Mouse (Mus musculus) neural tube, embryonic 13.5 days (tissue): Measurements from ENCODE around the gene Map4k2. TPM values are rescaled to one million over a fixed set of nuclear protein-coding genes. Genes with fewer than 3 reads are reported as not detected.
"Not testable (repeated sequence)": the region's sequence is repeated elsewhere in the genome, so short reads cannot be mapped to it uniquely, and the experiment has no call there.

Experiments used
- ATAC-seq: fragments of 200-750 bp; cut with Nextera tagmentation; 2 replicates; pipeline ENCODE4 v1.8.0; 2017; ENCODE audit warnings: low read depth, mild to moderate bottlenecking, moderate TSS enrichment, moderate library complexity
- H3K27ac ChIP-seq: fragments of 300-500 bp; sonication (generic); replicated peaks from 2 replicates; pipeline ENCODE4 v1.5.1; 2015; ENCODE audit warnings: moderate library complexity, mild to moderate bottlenecking, inconsistent platforms
- H3K27me3 ChIP-seq: fragments of 300-500 bp; sonication (generic); 2 replicates; pipeline ENCODE4 v1.6.1; 2015; ENCODE audit warnings: mild to moderate bottlenecking, inconsistent platforms
- H3K36me3 ChIP-seq: fragments of 300-500 bp; sonication (generic); 2 replicates; pipeline ENCODE4 v1.6.1; 2015; ENCODE audit warnings: mild to moderate bottlenecking, inconsistent platforms
- H3K4me1 ChIP-seq: fragments of 300-500 bp; sonication (generic); replicated peaks from 2 replicates; pipeline ENCODE4 v1.6.1; 2015; ENCODE audit warnings: inconsistent platforms
- H3K4me2 ChIP-seq: fragments of 300-500 bp; sonication (generic); 2 replicates; pipeline ENCODE4 v1.6.1; 2015; ENCODE audit warnings: inconsistent platforms, mild to moderate bottlenecking, moderate library complexity
- H3K4me3 ChIP-seq: fragments of 300-500 bp; sonication (generic); 2 replicates; pipeline ENCODE4 v1.5.1; 2015; ENCODE audit warnings: mild to moderate bottlenecking, inconsistent platforms
- H3K9ac ChIP-seq: fragments of 300-500 bp; sonication (generic); 2 replicates; pipeline ENCODE4 v1.6.1; 2015; ENCODE audit warnings: moderate library complexity, mild to moderate bottlenecking, inconsistent platforms
- H3K9me3 ChIP-seq: fragments of 300-500 bp; sonication (generic); 2 replicates; pipeline ENCODE4 v1.6.1; 2016; ENCODE audit warnings: inconsistent platforms
- WGBS: fragments of 180-500 bp; shearing (Covaris S2); methylation state at CpG from one replicate; pipeline ENCODE4 v1.1.7; 2015; 5-methylcytosine and 5-hydroxymethylcytosine counted together
- polyA plus RNA-seq: library from polyadenylated mRNA; unstranded; fragments of >200 nt; fragmentation: Nextera tagmentation; extraction: Ambion mirVana; gene quantifications from 2 replicates; pipeline ENCODE4 v1.2.1, GENCODE M21; 2015

Map4k2 gene
- polyA plus RNA-seq, 1 experiment from 2014 or later = 17.0 TPM

DNA sequence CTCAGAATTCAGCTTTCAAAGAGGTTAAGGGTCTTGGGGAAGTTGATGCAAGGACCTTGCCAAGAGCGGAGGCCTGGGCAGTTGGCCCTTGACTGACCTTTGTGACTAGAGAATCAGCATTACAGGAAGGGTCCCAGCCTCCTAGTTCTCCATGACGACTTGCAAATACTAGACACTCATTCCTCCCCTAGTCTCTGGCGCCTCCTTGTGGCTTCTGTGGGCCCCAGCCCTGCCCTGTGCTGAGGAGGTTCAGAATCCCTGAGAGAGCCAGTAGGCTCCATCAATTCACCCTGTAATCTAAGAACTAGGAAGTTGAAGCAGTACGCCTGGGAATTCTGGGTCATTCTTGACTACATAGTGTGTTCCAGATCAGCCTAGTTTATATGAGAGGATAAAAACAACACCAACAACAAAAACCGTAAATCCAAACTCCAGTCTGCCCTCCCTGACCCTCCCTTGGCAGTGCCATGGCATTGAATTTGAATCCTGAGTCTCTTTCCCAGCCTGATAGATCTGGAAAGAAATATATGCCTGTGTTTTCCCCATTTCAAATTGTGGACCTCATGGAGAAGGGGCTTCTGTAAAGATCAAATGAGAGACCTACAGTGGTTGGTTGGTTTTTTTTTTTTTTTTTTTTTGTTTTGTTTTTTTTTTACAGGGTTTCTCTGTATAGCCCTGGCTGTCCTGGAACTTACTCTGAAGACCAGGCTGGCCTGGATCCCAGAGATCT, 36.0 kb upstream of the Map4k2 start:
- H3K9me3 ChIP-seq = no peaks in the 10 kb centered on the region
- H3K27ac ChIP-seq = no peak overlapping the region
- H3K4me2 ChIP-seq = no peak overlapping the region
- peaks cover 14% of the 10 kb centered on the region for H3K4me1 ChIP-seq
- no peak for ATAC-seq
- H3K4me3 ChIP-seq = no peak overlapping the region
- H3K27me3 ChIP-seq = no peaks in the 10 kb centered on the region; the same call in 1 of the 2 replicates
- H3K36me3 ChIP-seq = peaks cover 16% of the 10 kb centered on the region
- WGBS = 27% methylated on average over 5 of the region's 5 CpGs
- 0 out of 2 replicates have a peak overlapping the region, but pooled peaks have one; percentile 18 for H3K9ac ChIP-seq

DNA sequence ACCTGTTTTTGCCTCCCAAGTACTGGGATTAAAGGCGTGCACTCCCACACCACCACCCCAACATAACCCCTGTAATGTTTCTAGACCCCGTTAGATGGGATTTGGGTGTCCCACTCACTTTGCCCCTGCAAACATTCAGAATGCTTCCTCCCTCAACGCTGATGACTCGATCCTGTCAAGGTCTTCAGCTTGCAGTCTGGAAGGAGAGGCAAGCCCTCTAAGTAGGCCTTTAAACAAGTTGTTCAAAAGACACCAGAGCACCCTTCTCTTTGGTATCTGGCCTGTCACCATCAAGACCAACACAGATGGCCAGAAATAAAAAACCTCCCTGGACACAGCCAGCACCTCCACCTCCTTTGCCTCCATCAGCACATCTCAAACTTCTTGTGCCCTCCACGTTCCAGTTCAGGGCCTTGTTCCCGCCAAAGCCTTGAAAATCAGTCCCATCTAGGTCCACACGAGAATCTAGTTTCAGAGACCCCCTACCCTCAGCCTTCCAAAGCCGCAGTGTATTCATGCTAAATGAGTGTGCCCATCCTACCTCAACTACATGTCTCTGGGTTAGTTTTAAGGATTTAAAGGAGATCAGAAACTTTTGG, 35.3 kb upstream of the Map4k2 start:
- H3K4me3 ChIP-seq = peak overlapping the region; percentile 55

DNA sequence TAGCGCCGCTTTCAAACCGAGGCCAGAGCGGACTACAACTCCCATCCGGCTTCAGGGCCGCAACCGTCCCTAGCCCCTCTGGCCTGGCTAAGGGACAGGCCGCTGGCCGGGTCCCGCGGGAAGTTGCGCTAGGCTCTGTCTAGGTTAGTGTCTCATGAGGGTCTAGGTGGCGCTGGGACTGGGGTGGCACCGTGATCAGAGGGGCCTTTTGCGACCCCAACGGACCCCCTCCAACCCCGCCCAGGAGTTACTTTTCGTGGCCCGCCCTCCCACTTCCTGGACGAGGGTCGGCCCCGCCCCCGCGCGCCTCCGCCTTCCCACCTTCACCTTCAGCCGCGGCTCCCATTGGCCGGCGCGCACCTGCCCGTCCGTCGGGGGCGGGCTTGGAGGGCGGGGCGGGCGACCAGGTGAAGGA, 34.8 kb upstream of the Map4k2 start, which contains the start of gene Cdc42bpg:
TSS of gene Cdc42bpg (plus strand) at position 320 of the 415 bp plus-strand sequence.
- no peaks in the 10 kb centered on the region; the same call in 1 of the 2 replicates for H3K27me3 ChIP-seq
- H3K36me3 ChIP-seq = peaks cover 10% of the 10 kb centered on the region
- H3K9ac ChIP-seq = peak within 1 kb of the TSS; percentile 72
- ATAC-seq = peak; percentile 83
- H3K4me2 ChIP-seq = peak within 1 kb of the TSS; percentile 62
- peak within 1 kb of the TSS; percentile 55 for H3K4me3 ChIP-seq
- WGBS = 2% methylated on average over 28 of the region's 38 CpGs
- peaks cover 10% of the 10 kb centered on the region for H3K4me1 ChIP-seq
- H3K27ac ChIP-seq = no peak within 1 kb of the TSS; the same call in 1 of the 2 replicates
- no peaks in the 10 kb centered on the region for H3K9me3 ChIP-seq

More for the DNA sequence above, 35.3 kb upstream of the Map4k2 start:
- Histone ChIP-seq H3K9me3 (no peaks in the 10 kb centered on the region), H3K9ac (no peak overlapping the region; the same call in 1 of the 2 replicates), H3K4me1 (peaks cover 10% of the 10 kb centered on the region), H3K4me2 (peak overlapping the region; percentile 62), H3K27me3 (no peaks in the 10 kb centered on the region; the same call in 1 of the 2 replicates), H3K27ac (no peak overlapping the region), H3K36me3 (peaks cover 13% of the 10 kb centered on the region)
- WGBS = 62% methylated on average over 8 of the region's 8 CpGs
- ATAC-seq = no peak

DNA sequence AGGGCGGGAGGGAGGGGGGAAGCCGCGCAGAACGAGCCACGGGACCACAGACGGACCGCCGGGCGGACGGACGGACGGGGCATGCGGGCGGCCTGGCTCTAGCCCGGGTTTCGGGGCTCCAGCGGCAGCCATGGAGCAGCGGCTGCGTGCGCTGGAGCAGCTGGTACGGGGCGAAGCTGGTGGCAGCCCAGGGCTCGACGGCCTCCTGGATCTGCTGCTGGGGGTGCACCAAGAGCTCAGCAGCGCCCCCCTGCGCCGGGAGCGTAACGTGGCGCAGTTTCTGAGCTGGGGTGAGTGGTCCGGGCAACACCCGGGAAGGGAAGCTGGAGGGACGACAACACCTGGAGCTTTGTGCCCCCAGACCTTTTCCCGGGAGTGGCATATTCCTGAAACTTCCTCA, 34.3 kb upstream of the Map4k2 start:
- ATAC-seq = peak; percentile 45

DNA sequence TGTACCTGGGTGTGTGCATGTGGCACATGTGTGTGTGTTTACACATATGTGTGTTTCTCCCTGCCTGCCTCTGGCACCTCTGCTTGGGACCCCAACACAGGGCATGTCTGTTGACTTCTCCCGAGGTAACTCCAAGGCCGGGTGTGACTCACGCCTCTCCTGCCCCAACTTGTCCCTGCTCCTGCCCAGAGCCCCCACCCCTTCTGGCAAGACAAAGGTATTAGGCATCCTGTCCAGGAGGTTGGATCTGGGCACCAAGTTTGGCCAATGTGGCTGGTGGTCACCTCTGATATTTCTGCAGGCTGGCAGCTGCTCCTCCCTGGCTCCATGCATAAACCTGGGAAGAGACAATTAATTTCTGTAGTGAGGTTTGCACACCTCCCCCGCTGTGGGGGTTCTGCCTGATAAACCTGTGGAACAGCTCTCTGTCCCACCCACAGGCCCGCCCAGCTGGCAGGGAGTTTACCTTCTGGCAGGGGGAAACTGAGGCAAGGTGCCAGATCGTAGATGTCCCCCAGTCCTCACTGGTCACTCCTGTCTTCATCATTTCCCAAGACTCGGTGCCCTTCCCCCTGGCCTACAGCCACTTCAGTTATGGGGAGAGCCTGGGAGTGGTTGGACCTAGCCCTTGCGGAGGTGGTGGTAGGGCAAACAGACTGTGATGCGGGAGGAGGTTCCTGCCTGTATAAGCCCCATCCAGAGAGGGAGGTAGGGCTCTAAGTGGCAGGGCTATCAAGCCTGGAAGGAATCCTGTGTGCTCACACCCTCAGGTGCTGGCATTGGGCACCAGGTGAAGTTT, 33.0 kb upstream of the Map4k2 start:
- no peak overlapping the region for H3K4me2 ChIP-seq
- no peak overlapping the region for H3K9ac ChIP-seq
- H3K36me3 ChIP-seq = peaks cover 4% of the 10 kb centered on the region; the same call in 1 of the 2 replicates
- no peak overlapping the region for H3K27ac ChIP-seq
- no peak for ATAC-seq
- no peaks in the 10 kb centered on the region; the same call in 1 of the 2 replicates for H3K27me3 ChIP-seq
- H3K4me1 ChIP-seq = peaks cover 10% of the 10 kb centered on the region
- no peaks in the 10 kb centered on the region for H3K9me3 ChIP-seq
- H3K4me3 ChIP-seq = no peak overlapping the region
- WGBS = 90% methylated on average over 9 of the region's 9 CpGs

More for the DNA sequence above, 34.3 kb upstream of the Map4k2 start:
- Histone ChIP-seq H3K9ac (peak overlapping the region; percentile 72), H3K27ac (no peak overlapping the region), H3K4me1 (peaks cover 10% of the 10 kb centered on the region), H3K9me3 (no peaks in the 10 kb centered on the region), H3K27me3 (no peaks in the 10 kb centered on the region; the same call in 1 of the 2 replicates), H3K4me2 (peak overlapping the region; percentile 62), H3K4me3 (peak overlapping the region; percentile 55), H3K36me3 (peaks cover 7% of the 10 kb centered on the region)
- under 1% methylated on average over 28 of the region's 34 CpGs for WGBS

DNA sequence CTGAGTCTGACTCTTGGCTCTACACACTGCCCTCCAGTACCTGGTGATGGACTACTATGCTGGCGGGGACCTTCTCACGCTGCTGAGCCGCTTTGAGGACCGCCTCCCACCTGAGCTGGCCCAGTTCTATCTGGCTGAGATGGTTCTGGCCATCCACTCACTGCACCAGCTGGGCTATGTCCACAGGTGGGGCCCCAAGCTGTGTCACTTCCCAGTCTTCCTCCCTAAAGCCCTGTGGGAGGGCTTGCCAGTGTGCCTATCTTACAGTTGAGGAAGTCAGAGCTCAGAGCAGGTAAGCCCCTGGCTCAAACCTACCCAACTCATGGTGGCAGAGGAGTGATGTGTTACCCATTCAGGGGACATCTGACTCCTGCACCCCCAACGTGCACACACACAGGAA, 30.8 kb upstream of the Map4k2 start:
- no peak overlapping the region for H3K4me3 ChIP-seq
- no peak for ATAC-seq

DNA sequence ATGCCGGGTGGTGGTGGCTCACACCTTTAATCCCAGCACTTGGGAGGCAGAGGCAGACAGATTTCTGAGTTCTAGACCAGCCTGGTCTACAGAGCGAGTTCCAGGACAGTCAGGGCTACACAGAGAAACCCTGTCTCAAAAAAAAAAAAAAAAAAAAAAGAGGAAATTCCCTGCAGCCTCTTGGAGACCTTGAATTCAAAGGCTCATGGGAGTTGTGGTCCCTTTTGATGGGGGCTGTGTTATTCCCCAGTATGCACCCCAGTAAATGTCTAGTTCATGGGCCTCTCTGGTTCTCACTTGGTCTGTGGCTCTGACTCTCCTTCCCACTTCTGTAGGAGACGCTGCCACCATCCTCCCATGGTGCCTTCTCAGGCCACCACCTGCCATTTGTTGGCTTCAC, 29.2 kb upstream of the Map4k2 start:
- not testable (repeated sequence) for H3K9ac ChIP-seq, H3K4me2 ChIP-seq, H3K4me3 ChIP-seq, H3K9me3 ChIP-seq, H3K27ac ChIP-seq, H3K27me3 ChIP-seq, H3K4me1 ChIP-seq, ATAC-seq
- peaks cover 27% of the 10 kb centered on the region for H3K36me3 ChIP-seq
- WGBS = 97% methylated on average over 3 of the region's 3 CpGs

More for the DNA sequence above, 30.8 kb upstream of the Map4k2 start:
- Histone ChIP-seq H3K9ac (no peak overlapping the region), H3K4me2 (no peak overlapping the region), H3K27ac (no peak overlapping the region), H3K4me1 (peaks cover 10% of the 10 kb centered on the region), H3K36me3 (peaks cover 15% of the 10 kb centered on the region; the same call in 1 of the 2 replicates), H3K27me3 (no peaks in the 10 kb centered on the region; the same call in 1 of the 2 replicates), H3K9me3 (no peaks in the 10 kb centered on the region)
- WGBS = 93% methylated on average over 5 of the region's 5 CpGs

DNA sequence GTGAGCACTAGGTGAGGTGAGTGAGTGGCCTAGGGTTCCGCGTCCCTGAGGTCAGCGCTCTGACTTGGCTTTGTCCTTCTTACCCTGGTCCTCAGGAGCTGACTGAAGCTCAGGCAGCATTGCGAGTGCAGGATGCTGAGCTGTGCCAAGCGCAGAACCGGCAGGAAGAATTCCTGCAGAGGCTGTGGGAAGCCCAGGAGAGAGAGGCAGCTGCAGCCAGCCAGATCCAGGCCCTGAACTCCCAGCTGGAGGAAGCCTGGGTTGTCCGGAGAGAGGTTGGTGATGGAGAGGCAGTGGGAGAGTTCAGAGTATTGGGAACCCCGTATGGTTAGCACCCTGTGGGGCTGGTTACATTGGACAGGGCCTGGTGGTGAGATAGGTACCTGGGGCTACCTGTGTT, 27.1 kb upstream of the Map4k2 start:
- WGBS = 92% methylated on average over 8 of the region's 8 CpGs
- Histone ChIP-seq H3K4me1 (no peaks in the 10 kb centered on the region), H3K27ac (no peak overlapping the region), H3K27me3 (no peaks in the 10 kb centered on the region), H3K36me3 (peaks cover 41% of the 10 kb centered on the region), H3K9ac (no peak overlapping the region), H3K4me3 (no peak overlapping the region), H3K4me2 (no peak overlapping the region), H3K9me3 (no peaks in the 10 kb centered on the region)
- no peak for ATAC-seq

DNA sequence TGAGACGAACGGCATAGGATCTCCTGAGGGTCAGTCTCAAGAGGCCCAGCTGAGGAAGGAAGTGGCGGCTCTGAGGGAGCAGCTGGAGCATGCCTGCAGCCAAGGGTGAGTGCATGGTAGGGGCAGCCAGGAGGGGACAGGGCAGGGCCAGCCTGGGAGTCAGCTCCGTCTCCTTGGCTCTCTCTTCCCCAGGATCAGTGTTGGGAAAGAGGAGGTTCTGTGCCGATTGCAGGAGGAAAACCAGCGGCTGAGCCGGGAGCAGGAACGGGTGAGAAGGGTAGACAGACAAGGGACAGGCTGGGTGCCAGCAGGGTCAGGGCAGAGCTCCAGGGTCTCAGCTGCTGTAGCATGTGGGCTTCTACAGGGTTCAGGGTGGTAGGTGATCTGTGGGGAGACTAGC, 26.4 kb upstream of the Map4k2 start:
- 90% methylated on average over 8 of the region's 8 CpGs for WGBS

DNA sequence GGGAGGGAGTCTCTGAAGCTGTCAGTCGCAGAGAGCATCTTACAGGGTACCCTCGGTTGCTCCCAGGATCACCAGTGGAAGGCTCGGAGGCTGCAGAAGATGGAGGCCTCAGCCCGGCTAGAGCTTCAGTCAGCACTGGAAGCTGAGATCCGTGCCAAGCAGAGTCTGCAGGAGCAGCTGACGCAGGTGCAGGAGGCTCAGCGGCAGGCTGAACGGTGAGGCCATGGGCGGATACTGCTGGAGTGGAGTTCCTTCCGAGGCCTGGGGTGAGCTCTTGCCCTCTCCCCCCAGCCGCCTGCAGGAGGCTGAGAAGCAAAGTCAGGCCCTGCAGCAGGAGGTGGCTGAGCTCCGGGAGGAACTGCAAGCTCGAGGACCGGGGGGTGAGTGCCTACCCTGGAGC, 25.4 kb upstream of the Map4k2 start:
- Histone ChIP-seq H3K9ac (no peak overlapping the region), H3K4me3 (no peak overlapping the region), H3K36me3 (peaks cover 39% of the 10 kb centered on the region), H3K9me3 (no peaks in the 10 kb centered on the region), H3K4me2 (no peak overlapping the region), H3K27ac (no peak overlapping the region), H3K4me1 (no peaks in the 10 kb centered on the region), H3K27me3 (no peaks in the 10 kb centered on the region)
- 80% methylated on average over 14 of the region's 14 CpGs for WGBS
- no peak for ATAC-seq

More for the DNA sequence above, 26.4 kb upstream of the Map4k2 start:
- H3K4me1 ChIP-seq = no peaks in the 10 kb centered on the region
- no peaks in the 10 kb centered on the region for H3K9me3 ChIP-seq
- ATAC-seq = no peak
- peaks cover 41% of the 10 kb centered on the region for H3K36me3 ChIP-seq
- no peaks in the 10 kb centered on the region for H3K27me3 ChIP-seq
- no peak overlapping the region for H3K9ac ChIP-seq
- H3K27ac ChIP-seq = no peak overlapping the region
- H3K4me2 ChIP-seq = no peak overlapping the region
- no peak overlapping the region for H3K4me3 ChIP-seq

DNA sequence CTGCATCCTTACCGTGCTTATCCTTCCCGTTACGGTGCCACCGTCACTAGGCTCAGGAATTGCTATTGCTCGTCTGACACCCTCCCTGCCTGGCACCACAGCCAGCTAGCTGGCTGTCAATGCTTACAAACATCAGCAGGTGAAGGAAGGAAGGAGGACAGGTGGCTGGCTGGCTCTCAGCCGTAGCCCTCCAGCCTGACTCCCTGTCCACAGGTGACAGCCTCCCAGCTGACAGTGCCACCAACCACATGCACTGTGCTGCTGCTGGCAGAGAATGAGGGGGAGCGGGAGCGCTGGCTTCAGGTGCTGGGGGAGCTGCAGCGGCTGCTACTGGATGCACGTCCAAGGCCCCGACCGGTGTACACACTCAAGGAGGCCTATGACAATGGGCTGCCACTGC, 22.8 kb upstream of the Map4k2 start:
- H3K36me3 ChIP-seq = peaks cover 45% of the 10 kb centered on the region
- no peak overlapping the region for H3K27ac ChIP-seq
- WGBS = 91% methylated on average over 12 of the region's 12 CpGs
- H3K4me3 ChIP-seq = no peak overlapping the region
- H3K9ac ChIP-seq = no peak overlapping the region
- ATAC-seq = no peak
- H3K9me3 ChIP-seq = no peaks in the 10 kb centered on the region
- no peaks in the 10 kb centered on the region for H3K4me1 ChIP-seq
- H3K4me2 ChIP-seq = no peak overlapping the region
- no peaks in the 10 kb centered on the region for H3K27me3 ChIP-seq

DNA sequence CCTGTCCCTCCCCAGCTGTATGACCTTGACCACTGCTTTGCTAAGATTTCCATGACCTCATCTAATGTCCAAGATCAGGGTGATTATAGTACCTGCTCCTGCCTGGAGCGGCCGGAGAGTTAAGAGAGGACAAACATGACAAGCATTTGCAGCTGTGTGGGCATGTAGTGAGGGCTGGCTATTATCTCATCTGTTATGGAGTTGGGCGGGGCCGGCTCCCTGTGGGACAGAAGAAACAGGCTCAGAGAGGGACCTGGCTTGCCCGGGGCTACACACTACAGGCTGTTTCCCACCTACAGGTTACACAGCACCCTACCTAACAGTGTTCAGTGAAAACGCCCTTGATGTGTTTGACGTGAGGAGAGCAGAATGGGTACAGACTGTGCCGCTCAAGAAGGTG, 19.6 kb upstream of the Map4k2 start:
- Histone ChIP-seq H3K9me3 (no peaks in the 10 kb centered on the region), H3K9ac (no peak overlapping the region), H3K4me1 (no peaks in the 10 kb centered on the region), H3K27ac (no peak overlapping the region), H3K27me3 (no peaks in the 10 kb centered on the region), H3K36me3 (peaks cover 26% of the 10 kb centered on the region), H3K4me2 (no peak overlapping the region), H3K4me3 (no peak overlapping the region)
- no peak for ATAC-seq
- WGBS = 89% methylated on average over 8 of the region's 8 CpGs
